Mouse (Mus musculus): Measurements from ENCODE around the gene Ndufv1. TPM values are rescaled to one million over a fixed set of nuclear protein-coding genes. Genes with fewer than 3 reads are reported as not detected.

Ndufv1 gene
- polyA plus RNA-seq, 1 experiment: 165 TPM

DNA sequence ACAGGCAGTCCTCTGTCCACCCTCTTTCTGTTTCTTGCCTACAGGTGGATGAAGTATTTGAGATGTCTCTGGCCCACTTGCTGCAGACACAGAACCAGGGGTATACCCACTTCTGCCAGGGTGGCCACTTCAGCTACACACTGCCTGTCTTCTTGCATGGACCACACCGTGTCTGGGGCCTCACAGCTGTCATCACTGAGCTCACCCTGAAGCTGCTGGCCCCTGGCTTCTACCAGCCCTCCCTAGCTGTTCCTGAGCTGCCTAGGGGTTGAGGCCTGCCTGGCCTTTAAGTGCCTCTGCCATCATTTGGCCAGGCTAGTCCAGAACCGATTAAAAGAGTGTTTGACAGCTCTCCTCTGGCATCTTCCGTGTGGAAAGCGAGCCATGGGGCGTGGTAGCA is 10.9 kb downstream of the Ndufv1 start:
- no peak for DNase-seq (ENCODE audit: low read depth)

- DNase-seq (ENCODE audit: low read depth): no peak
These were observed 11.6 kb downstream of the Ndufv1 start for GRCm38 (mm10) chr19:4000949-4001525.

DNA sequence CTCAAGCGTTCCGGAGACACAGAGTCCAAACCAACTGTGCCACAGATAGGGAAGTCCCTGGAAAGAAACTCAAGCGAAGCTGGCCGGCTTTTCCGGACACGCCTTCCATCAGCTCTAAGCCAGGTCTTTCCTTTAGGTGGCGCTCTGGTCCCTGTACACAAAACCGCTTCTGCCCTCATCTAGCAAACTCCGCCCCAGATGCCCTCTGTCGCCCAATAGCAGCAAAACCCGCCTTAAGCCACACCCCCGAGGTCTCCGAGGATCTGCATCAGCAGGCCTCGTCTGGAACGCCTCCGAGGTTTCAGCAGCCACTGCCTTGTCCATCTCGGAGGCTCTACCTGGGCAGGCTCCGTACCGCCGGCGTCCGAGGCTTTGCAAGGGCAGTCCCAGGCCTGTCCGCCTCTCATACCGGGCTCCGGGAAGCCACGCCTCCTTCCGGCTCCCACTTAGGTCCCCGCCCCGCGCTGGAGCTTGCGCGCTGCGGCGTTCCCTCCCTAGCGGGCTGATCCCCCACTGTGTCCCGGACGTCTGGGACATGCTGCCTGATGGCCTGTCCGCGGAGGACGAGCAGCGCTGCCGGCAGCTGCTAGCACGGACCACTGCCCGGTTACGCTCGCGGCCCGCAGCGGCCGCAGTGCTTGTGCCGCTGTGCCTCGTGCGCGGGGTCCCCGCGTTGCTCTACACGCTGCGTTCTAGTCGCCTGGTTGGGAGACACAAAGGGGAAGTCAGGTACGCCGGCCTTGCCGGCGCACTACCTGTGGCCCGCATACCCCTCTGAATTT is 12.3 kb downstream of the Ndufv1 start, which contains the start of the genes Nudt8 and Gm49405:
TSS of gene Nudt8 (plus strand) at position 462 of the 782 bp plus-strand sequence.
TSS of gene Gm49405 (plus strand) at position 508 of the 782 bp plus-strand sequence.
- peak; percentile 75 for DNase-seq (ENCODE audit: low read depth)

DNA sequence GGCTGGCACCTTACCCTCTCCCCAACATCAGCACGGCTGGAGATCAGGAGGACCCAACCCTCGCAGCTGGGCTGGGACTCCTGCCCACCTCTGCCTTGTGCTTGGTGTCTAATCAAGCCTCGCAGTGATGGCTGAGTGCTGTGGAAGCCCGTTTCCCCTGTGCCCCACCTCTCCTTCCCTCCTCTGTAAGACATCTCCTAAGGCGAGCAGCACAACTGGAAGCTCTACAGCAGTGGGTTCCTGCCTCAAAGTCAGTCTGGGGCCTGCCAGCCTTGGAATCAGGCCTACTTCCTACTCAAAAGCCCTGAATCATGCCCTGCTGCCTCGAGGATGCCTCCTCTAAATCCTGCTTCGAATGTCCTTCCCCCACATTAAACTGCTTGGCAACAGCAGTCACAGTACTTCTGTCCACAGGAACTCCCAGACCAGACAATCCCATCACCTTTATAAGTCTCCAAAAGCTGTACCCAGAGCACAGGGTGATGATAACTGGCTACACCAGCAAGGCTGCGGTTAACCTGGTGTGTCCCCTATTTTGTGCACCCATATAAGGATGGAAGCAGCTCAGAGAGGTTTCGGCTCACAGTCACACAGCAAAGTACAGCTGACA is 13.4 kb downstream of the Ndufv1 start:
- no peak for DNase-seq (ENCODE audit: low read depth)

DNA sequence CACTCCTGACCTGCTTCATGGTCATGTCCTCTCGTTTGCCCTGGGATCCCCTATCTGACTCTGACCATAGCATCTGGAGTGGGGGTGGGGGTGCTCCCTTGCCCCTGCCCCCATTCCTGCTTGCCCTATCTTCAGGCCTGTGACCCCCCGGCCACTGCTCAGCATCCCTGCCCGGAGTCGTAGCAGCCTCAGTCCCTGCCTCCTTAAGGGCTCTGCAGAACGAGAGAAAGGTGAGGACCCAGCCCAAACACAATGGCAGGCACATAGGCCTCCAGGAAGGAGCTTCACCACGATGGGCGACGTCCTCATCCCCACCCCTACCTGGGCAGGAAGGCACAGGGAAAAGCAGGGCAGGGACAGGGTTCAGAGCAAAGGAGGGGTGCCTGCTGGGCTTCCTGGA is 14.3 kb downstream of the Ndufv1 start:
- DNase-seq (ENCODE audit: low read depth): no peak

DNA sequence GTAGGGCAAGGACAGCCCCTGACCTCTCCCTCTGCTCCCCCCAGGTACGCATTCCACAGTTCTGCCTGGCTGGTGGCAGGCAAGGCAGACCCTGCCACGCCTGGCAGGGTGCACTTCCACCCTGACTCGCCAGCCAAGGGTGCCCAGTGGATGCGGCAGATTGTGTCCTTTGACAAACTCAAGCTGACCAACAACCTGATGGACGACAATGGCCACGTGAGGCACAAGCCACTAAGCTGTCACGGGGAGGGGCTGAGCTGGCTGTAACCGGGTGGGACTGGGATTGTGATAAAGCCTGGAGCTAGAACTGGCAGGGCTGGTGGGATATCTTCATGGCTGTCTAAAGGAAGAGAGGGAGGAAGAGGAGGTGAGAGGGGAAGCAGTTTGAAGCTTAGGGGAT is 15.4 kb downstream of the Ndufv1 start:
- no peak for DNase-seq (ENCODE audit: low read depth)

DNA sequence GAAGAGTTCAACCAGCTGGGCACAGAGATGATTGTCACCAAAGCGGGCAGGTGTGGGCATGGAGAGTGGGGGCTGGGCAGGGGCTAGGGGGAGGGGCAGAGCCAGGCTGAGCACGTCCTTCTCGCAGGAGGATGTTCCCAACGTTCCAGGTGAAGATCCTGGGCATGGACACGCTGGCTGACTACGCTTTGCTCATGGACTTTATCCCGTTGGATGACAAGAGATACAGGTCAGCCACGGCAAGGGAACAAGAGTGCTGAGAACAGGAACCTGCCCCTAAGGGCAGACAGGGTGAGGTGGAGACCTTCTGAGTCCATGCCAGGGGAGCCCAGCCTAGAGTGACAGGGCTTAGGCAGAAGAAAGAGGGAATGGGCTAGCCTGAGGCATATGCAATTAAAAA is 15.9 kb downstream of the Ndufv1 start:
- DNase-seq (ENCODE audit: low read depth): no peak

DNA sequence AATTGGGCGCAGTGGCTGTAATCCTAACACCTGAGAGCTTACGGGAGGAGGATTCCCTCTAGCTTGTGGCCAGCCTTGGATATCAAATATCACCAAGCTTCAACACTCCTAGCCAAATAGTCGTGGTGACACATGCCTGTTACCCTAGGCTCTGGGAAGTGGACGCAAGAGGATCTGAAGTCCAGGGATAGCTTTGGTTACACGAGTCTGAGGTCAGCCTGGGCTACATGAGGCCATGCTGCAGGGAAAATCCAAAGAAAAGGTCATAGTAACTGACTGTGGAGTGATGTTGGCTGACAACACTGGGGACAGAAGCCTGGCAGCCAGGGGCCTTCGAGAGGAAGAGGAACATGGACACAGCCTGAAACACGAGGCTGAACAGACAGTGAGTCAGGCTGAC is 16.5 kb downstream of the Ndufv1 start:
- DNase-seq (ENCODE audit: low read depth): no peak

- no peak for DNase-seq (ENCODE audit: low read depth)
These were observed 17.1 kb downstream of the Ndufv1 start for GRCm38 (mm10) chr19:3995505-3995904.

- DNase-seq (ENCODE audit: low read depth): no peak
These were observed 17.7 kb downstream of the Ndufv1 start for GRCm38 (mm10) chr19:3994932-3995331.

GRCm38 (mm10) chr19:3992416-3992815 is 20.2 kb downstream of the Ndufv1 start, which contains the start of gene Tbx10:
Tbx10 (plus strand) TSS chr19:3992752.
- no peak for DNase-seq (ENCODE audit: low read depth)

DNA sequence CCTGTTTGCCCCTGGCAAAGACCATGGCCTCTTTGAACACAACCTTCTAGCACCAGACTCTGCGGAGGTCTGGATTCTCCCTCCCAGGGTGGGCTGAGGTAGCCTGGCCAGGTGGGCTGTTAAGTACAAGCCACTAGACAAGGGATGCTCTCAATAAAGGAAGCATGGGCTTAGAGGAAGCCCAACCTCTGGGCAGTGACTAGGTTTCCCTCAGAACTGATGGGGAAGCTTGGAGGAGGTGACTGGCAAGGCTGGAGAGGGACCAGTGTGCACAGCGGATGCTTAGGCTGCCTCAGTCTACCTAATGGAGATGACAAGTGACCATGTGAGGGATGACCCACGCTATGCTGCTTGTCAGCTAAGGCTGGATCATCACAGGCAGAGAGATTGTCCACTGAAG is 20.6 kb downstream of the Ndufv1 start:
- no peak for DNase-seq (ENCODE audit: low read depth)

DNA sequence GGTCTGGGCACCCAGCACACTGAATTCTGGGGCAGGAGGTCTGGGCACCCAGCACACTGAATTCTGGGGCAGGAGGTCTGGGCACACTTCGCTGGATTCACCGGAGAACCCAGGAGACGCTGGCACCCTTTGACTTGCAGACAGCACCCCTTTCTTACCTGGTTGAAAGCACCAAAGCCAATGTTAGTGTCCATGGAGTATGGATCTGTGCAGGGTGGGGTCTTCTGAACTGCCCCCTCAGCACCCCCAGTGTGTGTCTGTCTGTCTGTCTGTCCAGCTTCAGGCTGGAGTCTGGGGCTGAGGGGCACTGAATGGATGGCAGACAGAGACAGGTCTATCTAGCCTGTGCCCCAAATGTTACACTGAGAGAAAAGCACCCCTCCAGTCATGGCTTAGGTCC is 21.0 kb downstream of the Ndufv1 start:
- no peak for DNase-seq (ENCODE audit: low read depth)

DNA sequence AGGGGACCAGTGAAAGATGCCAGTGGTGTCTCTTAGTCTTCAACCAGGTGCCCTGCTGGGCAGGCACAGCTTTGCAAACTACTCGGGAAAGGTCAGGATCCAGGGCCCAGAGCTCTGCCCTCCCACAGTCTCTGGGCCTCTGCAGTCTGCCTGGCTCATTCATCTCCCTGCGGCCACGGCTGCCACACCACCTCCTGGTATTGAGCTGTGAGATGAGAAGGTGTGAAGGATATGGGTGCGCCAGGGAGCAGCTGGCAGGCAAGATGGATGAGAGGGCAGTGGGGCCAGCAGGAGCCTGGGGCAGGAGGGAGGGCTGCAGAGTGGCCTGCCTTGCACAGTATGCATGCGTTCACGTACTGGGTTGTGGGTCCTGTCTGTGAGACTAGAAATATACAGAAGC is 21.8 kb downstream of the Ndufv1 start:
- no peak for DNase-seq (ENCODE audit: low read depth)

- no peak for DNase-seq (ENCODE audit: low read depth)
These were observed 23.9 kb downstream of the Ndufv1 start for GRCm38 (mm10) chr19:3988750-3989149.

DNA sequence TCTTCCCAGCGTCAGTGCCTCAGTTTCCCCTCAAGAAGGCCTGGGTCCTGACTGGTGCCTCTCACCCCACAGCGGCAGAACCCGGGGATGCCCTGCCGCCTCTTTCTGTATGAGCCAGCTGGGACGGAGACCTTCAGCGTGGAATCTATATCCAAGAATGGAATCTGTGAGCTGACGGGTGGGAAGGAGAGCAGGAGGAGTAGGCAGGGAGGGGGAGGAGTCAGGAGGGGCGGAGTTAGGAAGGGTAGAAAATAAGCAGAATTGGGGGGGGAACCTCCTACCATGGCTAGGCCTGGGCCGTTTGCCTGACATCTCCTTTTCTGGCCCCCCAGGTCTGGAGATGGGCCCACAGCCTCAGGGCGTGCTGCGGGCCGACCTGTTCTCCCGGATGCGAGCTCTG is 24.5 kb downstream of the Ndufv1 start:
- no peak for DNase-seq (ENCODE audit: low read depth)

GRCm38 (mm10) chr19:3986334-3986733 is 26.3 kb downstream of the Ndufv1 start, which contains the start of gene Acy3:
Acy3 (plus strand) TSS chr19:3986570.
- DNase-seq (ENCODE audit: low read depth): no peak

DNA sequence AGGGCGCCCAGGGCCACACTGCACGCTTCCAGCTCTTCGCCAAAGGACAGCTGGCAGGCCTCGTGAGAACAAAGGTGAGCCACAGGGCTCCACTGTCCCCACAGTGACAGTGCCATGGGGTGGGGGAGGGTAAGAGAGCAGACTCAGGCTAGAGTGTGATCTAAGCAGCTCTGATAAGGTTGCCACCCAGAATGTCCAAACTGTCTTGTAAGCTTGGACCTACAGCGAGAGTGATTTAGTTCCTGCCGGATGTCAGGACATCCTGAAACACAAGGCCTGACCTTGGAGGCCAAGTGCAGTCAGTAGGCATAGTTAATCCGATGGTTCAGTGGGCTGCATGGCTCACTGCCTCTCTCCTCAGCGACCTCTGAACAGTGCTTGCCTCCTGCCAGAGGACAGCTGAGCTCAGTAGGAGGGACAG is 27.3 kb downstream of the Ndufv1 start:
- no peak for DNase-seq (ENCODE audit: low read depth)

GRCm38 (mm10) chr19:3983527-3984200 is 28.9 kb downstream of the Ndufv1 start:
- DNase-seq (ENCODE audit: low read depth): no peak

DNA sequence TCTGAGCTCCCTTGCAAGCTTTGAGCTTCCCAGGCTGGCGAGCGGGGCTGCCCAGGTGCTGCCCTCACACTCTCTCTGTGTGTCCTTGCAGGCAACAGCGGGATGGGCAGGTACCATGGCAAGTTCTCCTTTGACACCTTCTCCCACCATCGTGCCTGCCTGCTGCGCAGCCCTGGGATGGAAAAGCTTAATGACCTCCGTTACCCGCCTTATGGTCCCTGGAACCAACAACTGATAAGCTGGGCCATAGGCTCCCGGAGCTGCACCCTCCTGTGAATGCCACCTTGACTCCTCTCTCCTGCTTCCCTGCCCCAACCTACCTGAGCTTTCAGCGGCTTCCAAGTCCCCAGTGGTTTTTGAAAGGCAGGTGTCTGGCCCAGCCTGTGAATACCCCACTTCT is 31.7 kb downstream of the Ndufv1 start:
- DNase-seq (ENCODE audit: low read depth): no peak

DNA sequence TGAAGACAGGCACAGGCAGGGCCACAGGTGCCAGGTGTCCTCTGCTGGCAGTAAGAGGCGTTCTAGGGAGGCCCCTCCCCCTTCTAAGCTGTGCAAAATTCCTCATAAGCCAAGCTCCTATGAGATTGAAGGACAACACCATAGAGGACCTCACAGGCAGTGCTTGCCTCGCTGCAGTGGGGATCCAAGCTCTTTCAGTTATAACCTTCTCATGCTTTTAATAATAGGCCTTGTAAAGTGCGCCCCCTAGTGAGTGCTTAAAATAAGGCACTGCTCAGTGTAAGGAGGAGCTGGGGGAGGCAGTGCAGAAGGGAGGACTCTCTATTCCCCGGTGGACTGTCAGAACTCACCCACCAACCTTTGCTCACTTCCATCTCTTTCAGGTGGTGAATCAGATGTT is 32.3 kb downstream of the Ndufv1 start:
- no peak for DNase-seq (ENCODE audit: low read depth)

DNA sequence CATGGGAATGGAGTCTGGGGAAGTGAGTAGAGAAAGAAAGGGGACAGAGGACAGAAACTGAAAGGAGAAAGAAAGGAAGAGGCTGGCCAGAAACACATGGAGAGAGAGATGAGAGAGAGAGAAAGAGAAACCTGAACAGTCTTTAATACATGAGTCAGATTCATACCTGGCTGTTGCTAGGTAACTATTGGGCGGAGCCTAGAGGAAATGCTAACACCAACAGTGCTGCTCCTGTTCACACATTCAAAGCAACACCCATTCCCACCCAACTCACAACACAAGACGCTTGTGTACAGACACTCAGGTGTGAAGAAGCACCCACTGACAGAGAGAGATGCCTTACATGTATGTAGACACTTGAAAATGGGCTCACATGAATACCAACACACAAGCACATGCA is 36.7 kb downstream of the Ndufv1 start:
- DNase-seq (ENCODE audit: low read depth): no peak

Data from gonadal fat pad, adult 2 months (tissue).